Mouse (Mus musculus) T-helper 2 cell (primary cell): ENCODE data around the gene Ascc3.

Experiments
- in situ Hi-C: fragments of 300-600 bp; cut with MboI, MseI; formaldehyde crosslinking; loops from one replicate; pipeline ENCODE4 v1.15.1; 2025; ENCODE audit warnings: high pct_unique_total_duplicates

The Ascc3 gene

GRCm38 (mm10) chr10:50592355-50593293, at the start of gene Ascc3:
Gene Ascc3 (plus strand): TSS chr10:50592669.
- in situ Hi-C loops: no loop called here

- in situ Hi-C loops: no loop called here
Observed at GRCm38 (mm10) chr10:50584721-50585120, 7.7 kb upstream of the Ascc3 start.

GRCm38 (mm10) chr10:50586556-50586955, 5.9 kb upstream of the Ascc3 start:
- in situ Hi-C loops: no loop called here

- in situ Hi-C loops: no loop called here
Observed at GRCm38 (mm10) chr10:50593371-50593770, 902 bp downstream of the Ascc3 start.

GRCm38 (mm10) chr10:50595340-50595739, 2.9 kb downstream of the Ascc3 start:
- in situ Hi-C loops: no loop called here

- in situ Hi-C loops: no loop called here
Observed at GRCm38 (mm10) chr10:50604919-50605318, 12.4 kb downstream of the Ascc3 start.

- in situ Hi-C loops: no loop called here
Observed at GRCm38 (mm10) chr10:50613840-50614239, 21.4 kb downstream of the Ascc3 start.

GRCm38 (mm10) chr10:50625874-50626273, 33.4 kb downstream of the Ascc3 start:
- in situ Hi-C loops: no loop called here

- in situ Hi-C loops: no loop called here
Observed at GRCm38 (mm10) chr10:50639607-50640006, 47.1 kb downstream of the Ascc3 start.

GRCm38 (mm10) chr10:50650612-50651011, 58.1 kb downstream of the Ascc3 start:
- in situ Hi-C loops: no loop called here

GRCm38 (mm10) chr10:50653551-50653950, 61.1 kb downstream of the Ascc3 start:
- in situ Hi-C loops: no loop called here

GRCm38 (mm10) chr10:50657352-50657751, 64.9 kb downstream of the Ascc3 start:
- in situ Hi-C loops: no loop called here

GRCm38 (mm10) chr10:50671517-50671916, 79.0 kb downstream of the Ascc3 start:
- in situ Hi-C loops: no loop called here

- in situ Hi-C loops: no loop called here
Observed at GRCm38 (mm10) chr10:50690324-50690723, 97.9 kb downstream of the Ascc3 start.

- in situ Hi-C loops: no loop called here
Observed at GRCm38 (mm10) chr10:50698836-50699433, 106.5 kb downstream of the Ascc3 start.

- in situ Hi-C loops: no loop called here
Observed at GRCm38 (mm10) chr10:50701736-50702135, 109.3 kb downstream of the Ascc3 start.

- in situ Hi-C loops: no loop called here
Observed at GRCm38 (mm10) chr10:50702361-50702760, 109.9 kb downstream of the Ascc3 start.

- in situ Hi-C loops: no loop called here
Observed at GRCm38 (mm10) chr10:50704202-50704601, 111.7 kb downstream of the Ascc3 start.

- in situ Hi-C loops: no loop called here
Observed at GRCm38 (mm10) chr10:50704898-50705297, 112.4 kb downstream of the Ascc3 start.

GRCm38 (mm10) chr10:50711286-50711685, 118.8 kb downstream of the Ascc3 start:
- in situ Hi-C loops: no loop called here

GRCm38 (mm10) chr10:50711765-50712164, 119.3 kb downstream of the Ascc3 start:
- in situ Hi-C loops: no loop called here

- in situ Hi-C loops: no loop called here
Observed at GRCm38 (mm10) chr10:50733459-50733858, 141.0 kb downstream of the Ascc3 start.

- in situ Hi-C loops: no loop called here
Observed at GRCm38 (mm10) chr10:50762069-50762468, 169.6 kb downstream of the Ascc3 start.
